ENCODE assay signal across 25 mouse cellular contexts in genomic region chr4:114411846-114412390, GRCm38 (mm10). TPM values are rescaled to one million over a fixed set of nuclear protein-coding genes. Genes with fewer than 3 reads are reported as not detected.
DNase-seq lines count a peak whose midpoint lies in the region; ATAC-seq and TF ChIP-seq lines count a peak whose summit lies in the region.
"Had no signal": no experiment of that assay in that cellular context is flagged by ENCODE, and none has a peak within 500 bp of the region (broad histone marks: within the 10 kb centered on the region; RNA-seq: fewer than 3 reads in every experiment).

No protein-coding gene starts in this region.

- ATAC-seq in intestine, embryonic 14.5 days (replicated peaks; ENCODE audit: low FRiP score, low TSS enrichment, low read depth), result no peak
- ATAC-seq in intestine, embryonic 15.5 days, result no peak
- ATAC-seq in midbrain, embryonic 11.5 days (ENCODE audit: low FRiP score), result no peak
- ATAC-seq in midbrain, embryonic 13.5 days, result no peak
- ATAC-seq: forebrain, embryonic 14.5 days; inflammation-experienced regulatory T-cells, adult 6 months had no signal

- peaks cover 12% of the 10 kb centered on the region for H3K4me1 ChIP-seq in intestine, embryonic 14.5 days (replicated peaks; ENCODE audit: control insufficient read depth, insufficient read depth, low read length)
- H3K4me1 ChIP-seq in intestine, embryonic 15.5 days (replicated peaks), result 0 out of 2 replicates have a peak, but pooled peaks cover 2% of the 10 kb centered on the region
- H3K4me1 ChIP-seq in midbrain, embryonic 11.5 days (ENCODE audit: control insufficient read depth, insufficient read depth, low read length), result peaks cover 22% of the 10 kb centered on the region
- H3K4me1 ChIP-seq in midbrain, embryonic 13.5 days (replicated peaks), result peaks cover 34% of the 10 kb centered on the region
- peaks cover 57% of the 10 kb centered on the region for H3K4me1 ChIP-seq in embryonic facial prominence, embryonic 10.5 days

- 66% methylated on average over 6 of the region's 6 CpGs for WGBS in intestine, embryonic 14.5 days
- 61% methylated on average over 6 of the region's 6 CpGs for whole genome bisulfite sequencing in intestine, embryonic 15.5 days
- 49% methylated on average over 6 of the region's 6 CpGs for WGBS in midbrain, embryonic 11.5 days
- WGBS in midbrain, embryonic 13.5 days, result 55% methylated on average over 6 of the region's 6 CpGs
- 35% methylated on average over 6 of the region's 6 CpGs for WGBS in embryonic facial prominence, embryonic 10.5 days

- peaks cover 17% of the 10 kb centered on the region for H3K27me3 ChIP-seq in intestine, embryonic 14.5 days (replicated peaks; ENCODE audit: control insufficient read depth, insufficient read depth, low read length)
- H3K27me3 ChIP-seq in intestine, embryonic 15.5 days (replicated peaks), result no peaks in the 10 kb centered on the region
- H3K27me3 ChIP-seq in midbrain, embryonic 11.5 days (ENCODE audit: control insufficient read depth, insufficient read depth, low read length), result peaks cover 6% of the 10 kb centered on the region
- peaks cover 32% of the 10 kb centered on the region for H3K27me3 ChIP-seq in midbrain, embryonic 13.5 days
- H3K27me3 ChIP-seq in embryonic facial prominence, embryonic 10.5 days (replicated peaks; ENCODE audit: low read depth, poor library complexity, severe bottlenecking), result peaks cover 64% of the 10 kb centered on the region

- peak; percentile 41 for DNase-seq in intestine, embryonic 14.5 days (ENCODE audit: low spot score)
- peak; percentile 86 for DNase-seq in midbrain, embryonic 11.5 days (ENCODE audit: low spot score, missing footprints)
- DNase-seq in embryonic facial prominence, embryonic 10.5 days (ENCODE audit: low spot score), result peak; percentile 59
- no peak for DNase-seq in layer of hippocampus, adult 2 months (ENCODE audit: low spot score in 2 of 2)
- DNase-seq in adrenal gland, adult 2 months, result no peak
- DNase-seq: adrenal gland, postnatal 36 days; cerebellum, adult 11 months; cerebellum, adult 9-11 months; heart, adult 18-20 months; liver, embryonic 13.5 days; lung, adult 2 months; lung, postnatal 14 days; midbrain, embryonic 14.5 days; retina, postnatal 1 day; thymus, postnatal 25 days had no signal

- no peak for TF ChIP-seq CTCF in layer of hippocampus, adult 2 months (conservative IDR thresholded peaks at IDR 0.05)

- no peak overlapping the region for H3K4me2 ChIP-seq in intestine, embryonic 14.5 days (ENCODE audit: low read length)
- H3K4me2 ChIP-seq in intestine, embryonic 15.5 days (replicated peaks), result no peak overlapping the region
- no peak overlapping the region for H3K4me2 ChIP-seq in midbrain, embryonic 11.5 days
- no peak overlapping the region for H3K4me2 ChIP-seq in midbrain, embryonic 13.5 days (replicated peaks)
- H3K4me2 ChIP-seq: embryonic facial prominence, embryonic 15.5 days; hindbrain, embryonic 14.5 days; liver, embryonic 13.5 days had no signal

- H3K27ac ChIP-seq in intestine, embryonic 14.5 days (ENCODE audit: low read depth), result no peak overlapping the region
- no peak overlapping the region for H3K27ac ChIP-seq in intestine, embryonic 15.5 days
- H3K27ac ChIP-seq in midbrain, embryonic 11.5 days (ENCODE audit: low read depth, low read length), result no peak overlapping the region
- no peak overlapping the region for H3K27ac ChIP-seq in midbrain, embryonic 13.5 days
- H3K27ac ChIP-seq in embryonic facial prominence, embryonic 10.5 days (replicated peaks), result no peak overlapping the region
- H3K27ac ChIP-seq in layer of hippocampus, adult 2 months, result no peak overlapping the region
- H3K27ac ChIP-seq: embryonic facial prominence, embryonic 15.5 days; hindbrain, embryonic 14.5 days; left cerebral cortex, adult 2 months; liver, embryonic 13.5 days; neural tube, embryonic 12.5 days had no signal

- H3K4me3 ChIP-seq in intestine, embryonic 14.5 days (ENCODE audit: low read depth, low read length), result no peak overlapping the region
- H3K4me3 ChIP-seq in intestine, embryonic 15.5 days (replicated peaks), result no peak overlapping the region
- H3K4me3 ChIP-seq in midbrain, embryonic 11.5 days (ENCODE audit: low read depth, low read length), result no peak overlapping the region
- no peak overlapping the region for H3K4me3 ChIP-seq in midbrain, embryonic 13.5 days (replicated peaks)
- H3K4me3 ChIP-seq in embryonic facial prominence, embryonic 10.5 days, result no peak overlapping the region
- H3K4me3 ChIP-seq in layer of hippocampus, adult 2 months, result no peak overlapping the region
- H3K4me3 ChIP-seq: embryonic facial prominence, embryonic 15.5 days; left cerebral cortex, adult 2 months; liver, embryonic 13.5 days; neural tube, embryonic 12.5 days had no signal

- H3K9ac ChIP-seq in intestine, embryonic 14.5 days (ENCODE audit: low read length), result no peak overlapping the region
- no peak overlapping the region for H3K9ac ChIP-seq in intestine, embryonic 15.5 days
- no peak overlapping the region for H3K9ac ChIP-seq in midbrain, embryonic 11.5 days (ENCODE audit: low read length)
- H3K9ac ChIP-seq in midbrain, embryonic 13.5 days (replicated peaks), result no peak overlapping the region
- H3K9ac ChIP-seq: embryonic facial prominence, embryonic 15.5 days; hindbrain, embryonic 14.5 days; liver, embryonic 13.5 days; neural tube, embryonic 12.5 days had no signal

- H3K36me3 ChIP-seq in intestine, embryonic 14.5 days (ENCODE audit: control insufficient read depth, insufficient read depth, low read length), result no peaks in the 10 kb centered on the region
- H3K36me3 ChIP-seq in intestine, embryonic 15.5 days, result no peaks in the 10 kb centered on the region
- H3K36me3 ChIP-seq in midbrain, embryonic 11.5 days (ENCODE audit: control insufficient read depth, insufficient read depth, low read length), result no peaks in the 10 kb centered on the region
- H3K36me3 ChIP-seq in midbrain, embryonic 13.5 days, result no peaks in the 10 kb centered on the region
- no peaks in the 10 kb centered on the region for H3K36me3 ChIP-seq in embryonic facial prominence, embryonic 10.5 days (replicated peaks)
- H3K36me3 ChIP-seq: embryonic facial prominence, embryonic 15.5 days; liver, embryonic 13.5 days; neural tube, embryonic 12.5 days had no signal

- no peaks in the 10 kb centered on the region for H3K9me3 ChIP-seq in intestine, embryonic 14.5 days (ENCODE audit: control insufficient read depth, low read length)
- H3K9me3 ChIP-seq in intestine, embryonic 15.5 days, result no peaks in the 10 kb centered on the region
- H3K9me3 ChIP-seq in midbrain, embryonic 11.5 days (ENCODE audit: control insufficient read depth, low read length), result no peaks in the 10 kb centered on the region
- no peaks in the 10 kb centered on the region for H3K9me3 ChIP-seq in midbrain, embryonic 13.5 days
- no peaks in the 10 kb centered on the region for H3K9me3 ChIP-seq in embryonic facial prominence, embryonic 10.5 days
- H3K9me3 ChIP-seq: embryonic facial prominence, embryonic 15.5 days; liver, embryonic 13.5 days; neural tube, embryonic 12.5 days had no signal

RNA-seq across cellular contexts. Expression of gene Trabd2b, which starts 5.4 kb away (rescaled TPM):
- 0.52 and 0.72 TPM in 2 replicates for polyA plus RNA-seq in intestine, embryonic 14.5 days (2014; fragmentation: Nextera tagmentation; extraction: Ambion mirVana)
- 0.53 and 0.61 TPM in 2 replicates for polyA plus RNA-seq in intestine, embryonic 15.5 days (2015; fragmentation: Nextera tagmentation; extraction: Ambion mirVana)
- 2.1 and 2.2 TPM in 2 replicates for polyA plus RNA-seq in midbrain, embryonic 11.5 days (2014; fragmentation: Nextera tagmentation; extraction: Ambion mirVana)
- polyA plus RNA-seq in midbrain, embryonic 13.5 days (2015; fragmentation: Nextera tagmentation; extraction: Ambion mirVana), result 0.61 and 0.83 TPM in 2 replicates
- polyA plus RNA-seq in embryonic facial prominence, embryonic 10.5 days (2016; fragmentation: Nextera tagmentation; extraction: Ambion mirVana), result 0.80 and 0.81 TPM in 2 replicates
- total RNA-seq in layer of hippocampus, adult 2 months (2021), result 1 to 10 TPM; 1.5 to 1.6 TPM
- total RNA-seq in adrenal gland, adult 2 months (2021), result 1 to 10 TPM; 1.9 to 2.5 TPM
- polyA plus RNA-seq in adrenal gland, adult 2 months (2012; rRNA removed), result 2.4 and 2.5 TPM in 2 replicates
- total RNA-seq: common myeloid progenitor, adult 5-6 weeks; megakaryocyte progenitor cell, adult 5-6 weeks had no signal
- polyA plus RNA-seq: inflammation-experienced regulatory T-cells, adult 6 months had no signal

Comparison
In these comparisons a context has a peak if more than half of its experiments do, and no peak if none do; other contexts are left out.
1. DNase-seq: peak in intestine, embryonic 14.5 days (single experiment), midbrain, embryonic 11.5 days (single experiment) and embryonic facial prominence, embryonic 10.5 days (single experiment); none in layer of hippocampus, adult 2 months (0 of 2) and adrenal gland, adult 2 months (single experiment).